Mouse (Mus musculus): ENCODE data around the gene Abcc9.

DNA sequence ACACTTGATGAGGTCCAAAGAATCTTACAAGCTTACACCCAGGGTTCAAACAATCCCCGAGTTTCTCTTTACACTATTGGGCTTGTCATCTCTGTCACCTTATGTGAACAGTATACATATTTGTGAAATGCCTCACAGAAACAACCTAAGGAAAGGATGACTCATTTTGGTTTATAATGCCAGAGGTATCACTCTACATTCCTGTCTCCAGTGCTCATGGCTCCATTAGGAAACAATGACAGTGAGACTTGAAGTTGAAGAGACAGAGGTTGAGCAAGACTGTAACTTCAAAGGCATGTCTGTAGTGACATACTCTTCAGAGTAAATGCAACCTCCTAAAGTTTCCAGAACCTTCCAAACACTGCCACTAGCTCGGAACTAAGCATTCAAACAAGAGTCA, 153.7 kb downstream of the Abcc9 start:
- no peak for TF ChIP-seq CTCF (conservative IDR thresholded peaks at IDR 0.05; ENCODE audit: low read length)
- TF ChIP-seq NANOG (IDR thresholded peaks at IDR 0.05; ENCODE audit: borderline replicate concordance, low read length) = no peak
- no peak for TF ChIP-seq POU5F1 (IDR thresholded peaks at IDR 0.05; ENCODE audit: borderline replicate concordance, low read length)
